Mouse (Mus musculus): ENCODE measurements around the gene B3gnt4. TPM values are rescaled to one million over a fixed set of nuclear protein-coding genes. Genes with fewer than 3 reads are reported as not detected.
"Not testable (repeated sequence)": the region's sequence is repeated elsewhere in the genome, so short reads cannot be mapped to it uniquely, and the experiment has no call there.

Gene B3gnt4
- 0.53 TPM in 1 of 3 replicates, not detected in the others for total RNA-seq (2017)

DNA sequence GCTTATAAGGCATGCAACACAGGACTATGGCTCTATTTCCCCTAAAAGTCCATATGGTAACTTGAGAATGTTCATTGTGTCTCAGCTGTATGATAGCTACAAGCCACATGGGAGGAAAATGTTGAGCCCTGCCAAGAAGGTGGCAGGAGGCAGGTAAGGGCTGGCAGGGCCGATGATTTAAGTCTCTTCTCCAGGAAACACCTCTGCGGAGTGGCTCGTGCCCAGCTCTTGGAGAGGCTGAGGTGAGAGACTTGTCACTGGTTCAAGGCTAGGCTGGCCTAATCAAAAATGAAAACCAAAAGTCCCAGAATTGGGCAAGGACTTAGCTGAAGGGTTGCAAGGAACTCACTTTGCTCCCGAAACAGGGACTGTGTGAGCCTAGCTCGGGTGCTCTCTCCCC lies at the start of gene B3gnt4:
B3gnt4 (plus strand) TSS at position 301 of the 400 bp plus-strand sequence.
- no peak for ATAC-seq (replicated peaks; ENCODE audit: insufficient number of reproducible peaks, low FRiP score, low TSS enrichment, poor library complexity, severe bottlenecking)

DNA sequence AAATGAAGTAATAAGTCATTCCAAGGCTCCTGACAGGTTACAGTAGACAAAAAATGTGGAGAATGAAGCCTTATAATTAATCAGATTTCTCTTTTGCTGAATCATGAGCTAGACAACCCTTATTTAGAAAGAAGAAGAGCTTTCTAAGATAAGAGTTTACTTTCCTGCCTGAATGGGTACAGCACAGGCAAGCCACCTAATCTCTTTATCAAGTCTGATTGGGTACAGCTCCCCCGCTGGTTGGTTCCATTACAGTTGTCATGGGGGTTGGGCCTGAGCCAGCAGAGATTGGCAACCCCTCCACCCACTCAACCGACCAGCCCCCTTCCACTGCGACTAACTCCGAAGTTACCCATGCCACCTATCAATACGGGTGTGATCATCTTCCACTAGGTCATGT lies 48.8 kb upstream of the B3gnt4 start:
- ATAC-seq (replicated peaks; ENCODE audit: insufficient number of reproducible peaks, low FRiP score, low TSS enrichment, poor library complexity, severe bottlenecking), result no peak

DNA sequence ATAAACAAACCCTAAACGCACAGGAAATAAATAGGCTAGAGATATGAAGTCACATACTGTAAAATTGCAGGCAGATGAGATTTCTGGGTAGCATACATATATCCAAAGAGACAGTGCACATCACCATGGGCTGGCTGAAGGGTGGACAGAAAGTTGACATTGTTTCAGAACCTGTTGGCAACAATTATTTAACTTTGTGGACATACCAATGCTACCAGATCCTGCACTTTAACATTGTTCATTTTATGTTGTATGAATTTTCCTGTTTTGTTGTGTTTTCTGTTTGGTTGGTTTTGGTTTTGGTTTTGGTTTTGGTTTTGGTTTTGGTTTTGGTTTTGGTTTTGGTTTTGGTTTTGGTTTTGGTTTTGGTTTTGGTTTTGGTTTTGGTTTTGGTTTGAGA lies 45.6 kb upstream of the B3gnt4 start:
- ATAC-seq (replicated peaks; ENCODE audit: insufficient number of reproducible peaks, low FRiP score, low TSS enrichment, poor library complexity, severe bottlenecking), result no peak

DNA sequence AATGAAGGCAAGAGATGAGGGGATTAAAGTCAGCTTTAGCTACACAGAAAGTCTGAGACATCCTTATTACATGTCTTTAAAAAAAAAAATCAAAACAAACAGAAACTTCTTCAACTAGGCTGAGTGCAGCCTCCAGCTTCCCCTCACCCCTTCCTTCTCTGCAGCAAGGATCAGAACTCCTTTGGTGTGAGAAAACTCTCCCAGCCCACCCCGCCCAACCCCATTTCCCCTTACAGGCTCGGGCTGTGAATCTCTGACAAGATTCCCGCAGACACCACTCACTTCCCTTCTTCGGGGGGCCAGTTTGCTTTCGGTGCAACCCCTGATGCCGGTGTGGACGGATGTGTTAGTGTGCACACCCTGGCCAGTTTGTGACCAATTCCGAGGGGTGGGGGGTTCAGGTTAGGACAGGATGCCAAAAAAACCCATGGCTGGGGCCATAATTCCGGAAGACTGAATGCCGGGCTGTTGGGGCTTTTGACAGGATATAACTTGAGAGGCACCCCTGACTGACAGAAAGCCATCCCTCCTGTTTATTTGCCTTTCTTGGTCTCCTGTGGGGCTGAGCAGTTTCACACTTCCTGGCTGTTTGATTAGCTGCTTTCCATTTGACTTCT lies 39.4 kb upstream of the B3gnt4 start:
- ATAC-seq (replicated peaks; ENCODE audit: insufficient number of reproducible peaks, low FRiP score, low TSS enrichment, poor library complexity, severe bottlenecking), result no peak

DNA sequence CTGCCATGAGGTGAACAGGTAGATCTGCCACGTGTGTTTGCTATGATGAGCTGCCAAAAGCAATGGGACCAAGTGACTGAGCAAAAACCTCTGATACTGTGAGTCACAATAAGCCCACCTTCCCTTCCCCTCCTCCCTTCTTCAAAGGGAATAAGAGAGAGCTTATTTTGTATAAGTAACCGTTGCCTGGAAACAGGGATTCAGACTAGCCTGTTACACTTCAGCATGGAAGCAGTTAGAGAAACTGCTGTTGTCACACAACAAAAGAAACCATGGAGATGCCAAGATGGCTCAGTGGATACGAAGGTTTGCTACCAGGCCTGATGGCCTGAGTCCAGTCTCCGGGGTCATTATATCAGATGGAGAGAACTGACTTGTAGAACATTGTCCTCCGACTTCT lies 36.4 kb upstream of the B3gnt4 start:
- no peak for ATAC-seq (replicated peaks; ENCODE audit: insufficient number of reproducible peaks, low FRiP score, low TSS enrichment, poor library complexity, severe bottlenecking)

DNA sequence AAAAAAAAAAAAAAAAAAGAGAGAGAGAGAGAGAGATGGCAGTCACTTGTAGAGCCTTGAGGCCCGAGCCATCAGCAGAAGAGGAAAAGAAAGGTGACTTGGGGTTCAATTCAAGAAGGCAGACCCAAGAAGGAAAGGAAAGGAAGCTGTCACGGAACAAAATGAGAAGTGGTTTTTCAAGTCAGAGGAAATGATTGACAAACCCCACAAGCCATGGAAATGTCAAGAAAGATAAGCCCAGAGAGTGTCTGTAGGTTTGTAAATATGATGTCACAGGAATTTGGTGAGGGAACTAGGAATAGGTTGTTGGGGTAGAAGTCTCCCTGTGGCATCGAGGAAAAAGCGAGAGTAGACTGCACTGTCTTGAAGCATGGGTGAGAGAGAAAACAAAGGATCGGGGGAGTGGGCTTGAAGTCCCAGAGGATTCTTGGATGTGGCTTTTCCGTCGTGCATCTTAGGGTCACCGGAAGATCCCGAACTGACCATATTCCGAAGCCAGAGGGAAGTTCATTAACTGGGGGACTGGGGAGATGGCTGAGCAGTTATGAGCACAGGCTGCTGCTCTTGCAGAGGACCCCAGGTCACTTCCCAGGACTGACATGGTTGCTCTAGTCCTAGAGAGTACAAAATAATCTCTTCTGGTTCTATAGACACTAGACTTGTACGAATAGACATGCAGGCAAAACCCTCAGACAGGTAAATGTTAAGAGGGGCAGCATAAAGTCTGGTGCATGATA lies 22.4 kb upstream of the B3gnt4 start:
- ATAC-seq (replicated peaks; ENCODE audit: insufficient number of reproducible peaks, low FRiP score, low TSS enrichment, poor library complexity, severe bottlenecking), result no peak

DNA sequence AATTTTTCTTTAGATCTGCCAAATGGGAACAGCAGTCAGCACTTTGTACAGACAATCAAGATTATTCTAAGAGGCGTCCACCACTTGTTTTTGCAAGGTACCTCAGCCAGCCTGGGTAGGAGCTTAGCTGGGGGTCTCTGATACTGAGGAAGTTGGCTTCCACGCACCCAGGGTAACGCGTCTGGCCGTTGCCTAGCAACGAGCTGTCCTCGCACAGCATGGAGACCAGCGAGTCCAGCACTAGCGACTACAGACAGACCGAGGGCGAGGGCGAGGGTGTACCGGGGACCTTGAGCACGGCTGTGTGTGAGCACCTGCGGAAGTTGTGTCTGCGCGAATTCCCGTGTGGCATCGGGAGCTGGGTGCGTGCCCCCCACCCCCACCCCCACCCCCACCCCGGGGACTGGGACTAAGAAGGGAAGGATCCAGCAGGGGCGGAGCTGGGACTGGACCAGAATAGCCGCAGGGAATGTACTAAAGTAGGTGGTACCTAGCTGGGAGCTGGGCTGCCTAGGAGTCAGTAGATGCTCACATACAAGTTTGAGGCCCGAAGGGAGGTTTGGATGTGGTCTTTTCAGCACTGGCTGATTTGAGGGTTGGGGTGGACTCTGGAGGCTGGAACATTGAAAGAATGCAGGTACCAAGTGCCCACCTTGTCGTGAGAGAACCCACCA lies 21.0 kb upstream of the B3gnt4 start, which contains the start of the genes Lrrc43 and Il31:
Lrrc43 (plus strand) TSS at position 194 of the 674 bp plus-strand sequence.
Il31 (minus strand) TSS at position 378 of the 674 bp plus-strand sequence.
- ATAC-seq (replicated peaks; ENCODE audit: insufficient number of reproducible peaks, low FRiP score, low TSS enrichment, poor library complexity, severe bottlenecking), result no peak

DNA sequence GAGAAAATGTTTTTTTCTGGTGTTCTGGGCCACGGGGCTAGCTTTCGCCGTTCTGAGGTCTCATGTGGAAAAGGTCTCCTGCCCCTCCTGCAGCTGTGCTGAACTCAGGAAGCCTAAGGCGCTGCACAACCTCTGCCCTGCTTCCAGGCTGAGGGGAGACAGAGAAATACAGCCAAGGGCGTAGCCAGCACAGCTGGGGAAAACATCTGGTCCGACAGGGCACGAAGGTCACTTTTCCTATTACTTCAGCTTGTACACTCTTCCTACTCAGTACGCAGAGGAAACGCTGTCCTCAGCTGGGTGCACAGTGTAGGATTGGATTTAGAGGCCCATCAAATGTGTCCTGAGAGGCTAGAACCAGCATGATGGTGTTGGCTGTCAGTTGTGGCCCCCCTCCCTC lies 20.3 kb upstream of the B3gnt4 start:
- no peak for ATAC-seq (replicated peaks; ENCODE audit: insufficient number of reproducible peaks, low FRiP score, low TSS enrichment, poor library complexity, severe bottlenecking)

DNA sequence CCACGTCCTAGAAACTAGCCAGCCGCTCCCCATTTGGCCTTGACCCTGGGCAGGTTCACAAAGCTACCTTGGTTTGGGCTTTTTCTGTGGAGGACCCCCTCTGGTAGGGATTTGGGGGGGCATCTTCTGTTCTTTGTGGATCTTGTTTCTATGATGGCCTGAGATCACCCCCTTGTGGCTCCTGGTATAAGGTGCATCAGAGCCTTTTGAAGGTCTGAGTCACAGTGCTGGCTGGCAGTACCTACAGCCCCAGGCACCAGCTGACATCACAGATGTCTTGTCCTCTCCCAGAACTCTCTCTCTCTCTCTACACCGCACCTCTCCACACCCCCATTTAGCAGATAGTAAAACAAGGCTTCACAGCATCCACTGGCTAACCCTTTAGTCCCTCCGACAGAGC lies 10.5 kb upstream of the B3gnt4 start:
- ATAC-seq (replicated peaks; ENCODE audit: insufficient number of reproducible peaks, low FRiP score, low TSS enrichment, poor library complexity, severe bottlenecking), result no peak

DNA sequence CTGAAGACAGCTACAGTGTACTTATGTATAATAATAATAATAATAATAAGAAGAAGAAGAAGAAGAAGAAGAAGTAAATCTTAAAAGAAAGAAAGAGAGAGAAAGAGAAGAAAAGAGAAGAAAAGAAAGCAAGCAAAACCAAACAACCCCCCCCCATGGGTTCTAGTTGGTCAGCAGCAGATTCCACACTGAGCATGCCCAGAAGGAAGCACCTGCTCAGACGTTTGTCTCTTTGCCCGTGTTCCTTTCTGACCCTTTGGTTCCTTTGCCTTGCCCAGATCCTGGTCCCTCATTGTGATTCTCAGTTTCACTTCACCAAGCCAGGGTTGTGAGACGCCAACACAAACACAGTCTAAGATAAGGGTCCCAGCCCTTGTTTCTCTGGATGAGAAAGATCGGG lies 8.3 kb upstream of the B3gnt4 start:
- no peak for ATAC-seq (replicated peaks; ENCODE audit: insufficient number of reproducible peaks, low FRiP score, low TSS enrichment, poor library complexity, severe bottlenecking)

DNA sequence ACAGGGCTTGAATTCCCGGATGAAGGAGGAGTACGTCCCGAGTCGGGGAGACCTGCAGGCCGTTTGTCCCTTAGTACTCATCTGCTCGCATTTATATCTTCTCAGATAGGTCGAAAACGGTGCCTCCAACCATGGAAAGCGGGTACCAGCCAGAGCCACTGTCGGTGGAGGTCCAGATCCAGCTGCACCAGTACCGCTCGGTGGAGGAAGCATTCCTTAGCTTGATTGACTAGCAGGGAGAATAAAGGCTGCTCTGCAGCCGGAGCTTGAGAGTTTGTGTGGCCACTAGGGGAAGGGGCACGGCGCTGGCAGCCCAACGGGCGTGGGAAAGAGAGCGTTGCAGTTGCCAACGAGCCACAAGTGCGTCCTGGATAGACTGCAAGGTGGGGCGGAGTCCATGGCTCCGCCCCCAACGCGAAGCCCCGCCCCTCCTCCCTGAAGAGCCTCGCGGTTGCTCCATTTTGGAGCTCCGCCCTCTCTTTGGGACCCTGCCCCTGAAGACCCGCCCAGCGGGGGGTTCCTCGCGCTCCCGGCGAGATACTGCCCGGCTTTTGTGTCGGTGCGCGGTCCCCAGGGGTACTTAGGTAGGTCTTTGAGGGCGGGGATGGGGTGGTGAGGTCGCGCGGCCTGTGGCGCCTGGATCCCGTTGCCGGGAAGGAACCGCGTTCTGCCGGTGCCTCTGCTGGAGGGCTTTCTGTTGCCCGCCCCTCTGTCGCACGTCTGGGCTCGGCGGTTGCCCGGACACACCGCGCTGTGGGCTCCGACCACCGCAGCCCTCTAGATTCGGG lies 2.1 kb upstream of the B3gnt4 start:
- ATAC-seq (replicated peaks; ENCODE audit: insufficient number of reproducible peaks, low FRiP score, low TSS enrichment, poor library complexity, severe bottlenecking), result no peak

DNA sequence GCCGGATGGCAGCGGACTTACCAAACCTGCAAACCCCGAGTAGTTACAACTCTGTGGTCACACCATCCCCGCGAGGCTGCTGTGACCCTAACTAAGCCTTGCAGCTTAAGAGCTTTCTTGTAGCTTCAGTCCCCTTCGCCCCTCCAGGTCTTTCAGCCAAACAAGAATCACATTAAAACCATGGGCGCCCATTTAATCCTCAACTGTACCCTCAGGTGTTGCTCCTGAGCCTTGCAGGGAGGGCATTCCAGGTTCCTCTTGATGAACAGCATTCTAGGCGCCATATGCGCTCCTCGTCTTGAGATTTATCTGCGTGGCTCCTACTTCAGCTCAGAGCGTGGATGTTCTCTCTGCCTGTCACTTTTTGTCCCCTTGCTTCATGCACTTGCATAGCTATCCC lies 1.3 kb upstream of the B3gnt4 start:
- ATAC-seq (replicated peaks; ENCODE audit: insufficient number of reproducible peaks, low FRiP score, low TSS enrichment, poor library complexity, severe bottlenecking), result no peak

DNA sequence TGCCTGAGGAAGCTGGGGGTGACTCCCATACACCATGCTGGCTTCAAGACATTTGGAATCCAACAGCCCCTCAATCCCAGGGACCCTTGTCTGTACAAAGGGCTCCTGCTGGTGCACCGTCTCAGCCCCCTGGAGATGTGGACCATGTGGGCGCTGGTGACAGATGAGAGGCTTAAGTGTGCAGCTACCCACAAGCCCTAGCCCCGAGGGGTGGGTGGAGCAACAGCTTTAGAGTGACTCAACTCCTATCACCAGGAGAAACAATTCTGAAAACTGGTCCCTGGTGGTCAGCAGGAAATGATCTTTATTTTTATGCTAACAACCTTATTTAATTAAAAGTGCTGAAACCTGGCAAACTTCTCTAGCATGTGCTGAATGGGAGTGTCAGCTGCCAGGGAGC lies 1.2 kb downstream of the B3gnt4 start:
- not testable (repeated sequence) for ATAC-seq (replicated peaks; ENCODE audit: insufficient number of reproducible peaks, low FRiP score, low TSS enrichment, poor library complexity, severe bottlenecking)

DNA sequence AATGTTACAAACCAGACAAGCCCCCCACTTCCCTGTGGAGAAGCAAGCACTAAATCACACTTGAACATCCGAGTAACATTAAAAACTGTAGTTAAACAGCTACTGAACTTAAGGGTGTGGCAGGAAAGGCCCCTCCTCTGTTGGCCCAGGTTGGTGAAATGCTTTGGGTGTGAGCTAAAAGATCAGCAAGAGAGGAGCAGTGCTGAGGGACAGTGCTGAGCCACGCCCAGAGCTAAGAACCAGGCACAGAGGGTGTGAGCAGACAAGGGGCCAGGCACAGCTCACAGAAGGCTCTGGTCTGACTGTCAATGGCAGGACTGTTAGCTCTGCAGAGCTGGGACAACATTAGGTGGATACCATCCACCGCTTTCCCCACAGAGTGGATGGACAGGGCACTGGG lies 1.8 kb downstream of the B3gnt4 start:
- no peak for ATAC-seq (replicated peaks; ENCODE audit: insufficient number of reproducible peaks, low FRiP score, low TSS enrichment, poor library complexity, severe bottlenecking)

DNA sequence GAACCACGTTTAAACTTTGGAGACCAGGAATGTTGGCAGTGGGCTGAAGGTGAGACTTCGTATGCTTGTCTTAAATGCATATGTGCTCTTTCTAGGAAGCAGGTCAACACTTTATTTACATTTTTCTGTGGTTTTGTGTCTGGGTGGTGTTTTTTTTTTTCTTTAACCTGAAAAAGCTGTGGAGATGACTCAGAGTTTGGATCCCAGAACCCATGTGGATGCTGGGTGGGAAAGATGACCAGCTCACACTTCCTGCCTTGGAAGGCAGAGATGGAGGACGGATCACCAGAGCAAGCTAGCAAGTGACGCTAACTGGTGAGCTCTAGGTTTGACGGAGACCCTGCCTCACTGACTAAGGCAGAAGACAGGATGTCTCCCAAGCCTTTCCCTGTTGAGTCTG lies 4.6 kb downstream of the B3gnt4 start:
- no peak for ATAC-seq (replicated peaks; ENCODE audit: insufficient number of reproducible peaks, low FRiP score, low TSS enrichment, poor library complexity, severe bottlenecking)

DNA sequence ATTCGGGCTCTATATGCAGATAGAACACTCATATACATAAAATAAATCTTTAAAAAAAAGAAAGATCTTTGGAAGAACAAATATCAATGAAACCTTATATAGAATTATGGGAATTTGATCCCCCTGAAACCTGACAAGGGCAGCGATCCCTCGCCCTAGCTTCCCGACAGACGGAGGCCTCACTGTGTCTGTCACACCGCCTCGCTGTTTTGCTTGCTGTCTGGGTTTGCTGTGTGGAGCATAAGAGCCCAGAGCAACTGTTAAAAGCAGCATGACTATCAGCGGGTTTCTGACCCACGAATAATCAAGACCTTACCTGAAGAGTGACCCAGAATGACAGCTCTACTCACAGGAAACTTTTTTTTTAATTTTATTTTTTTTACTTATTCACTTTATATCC lies 10.4 kb downstream of the B3gnt4 start:
- ATAC-seq (replicated peaks; ENCODE audit: insufficient number of reproducible peaks, low FRiP score, low TSS enrichment, poor library complexity, severe bottlenecking), result no peak

DNA sequence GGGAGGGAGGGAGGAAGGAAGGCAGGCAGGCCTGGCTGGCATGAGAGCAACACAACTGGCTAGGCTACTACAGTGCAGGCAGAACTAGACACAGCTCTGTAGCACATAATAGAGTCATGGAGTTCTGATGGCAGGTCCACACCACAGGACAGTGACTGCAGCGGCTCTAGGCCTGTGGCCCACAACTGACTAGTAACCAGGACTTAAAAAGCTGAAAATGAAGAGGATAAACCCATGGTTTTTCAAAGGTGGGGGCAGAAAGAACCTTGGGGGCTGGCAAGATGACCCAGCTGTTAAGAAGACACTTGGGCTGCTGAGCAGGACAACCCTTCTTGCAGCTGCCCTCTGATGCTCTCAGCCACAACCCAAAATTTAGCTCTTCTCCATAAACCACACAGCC lies 11.4 kb downstream of the B3gnt4 start:
- ATAC-seq (replicated peaks; ENCODE audit: insufficient number of reproducible peaks, low FRiP score, low TSS enrichment, poor library complexity, severe bottlenecking), result no peak

DNA sequence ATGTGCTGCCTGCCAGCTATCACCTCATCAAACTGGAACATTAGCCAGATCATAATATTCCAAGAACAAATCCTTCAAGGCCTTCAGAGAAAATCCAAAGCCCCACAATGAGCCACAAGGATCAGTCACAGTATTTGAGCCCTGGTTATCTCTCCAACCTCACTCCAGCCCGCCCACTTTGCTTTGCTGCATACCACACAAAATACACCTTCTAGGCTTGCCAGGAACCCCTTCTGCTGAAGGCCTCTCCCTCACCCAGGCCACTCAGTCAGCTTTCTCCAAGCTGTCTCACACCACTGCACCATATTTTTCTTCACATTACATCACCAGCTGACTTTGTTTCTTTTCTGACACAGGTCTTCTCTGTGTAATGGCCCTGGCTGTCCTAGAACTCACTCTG lies 11.9 kb downstream of the B3gnt4 start:
- no peak for ATAC-seq (replicated peaks; ENCODE audit: insufficient number of reproducible peaks, low FRiP score, low TSS enrichment, poor library complexity, severe bottlenecking)

DNA sequence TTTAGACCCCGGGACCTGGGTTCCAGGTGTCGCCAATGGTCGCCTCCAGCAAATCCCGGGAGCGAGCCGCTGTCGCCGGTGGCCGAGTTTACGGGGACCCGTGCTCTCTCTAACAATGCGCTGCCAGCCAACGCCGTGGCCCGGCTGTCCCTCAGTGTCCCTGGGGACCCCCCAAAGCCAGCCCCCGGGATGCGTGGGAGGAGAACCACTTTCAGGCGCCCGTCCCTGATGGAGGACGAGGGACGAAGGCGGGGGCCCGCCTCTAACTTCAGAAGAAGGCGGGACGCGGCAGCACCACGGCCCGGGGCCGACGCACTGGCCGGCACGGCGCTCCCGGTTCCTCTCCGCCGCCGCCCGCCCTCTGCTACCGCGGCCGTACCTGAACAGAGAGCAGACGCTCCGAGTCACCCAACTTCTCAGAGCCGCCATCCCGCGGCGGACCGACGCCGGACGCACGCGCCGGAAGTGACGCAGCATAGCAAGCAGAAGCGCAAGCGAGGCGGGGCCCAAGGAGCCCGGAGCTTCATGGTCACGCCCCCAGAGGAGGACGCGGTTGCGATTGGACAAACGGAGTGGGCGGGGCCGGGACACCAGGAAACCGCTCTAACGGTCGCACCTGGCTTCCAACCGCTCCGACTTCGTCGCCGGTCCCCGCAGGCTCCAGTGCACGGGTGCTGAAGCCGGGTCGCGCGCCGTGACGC lies 13.6 kb downstream of the B3gnt4 start, which contains the start of gene Diablo:
Diablo (minus strand) TSS at position 485 of the 701 bp plus-strand sequence.
- peak; percentile 97 for ATAC-seq (replicated peaks; ENCODE audit: insufficient number of reproducible peaks, low FRiP score, low TSS enrichment, poor library complexity, severe bottlenecking)

All from monocyte, adult 5-6 weeks (primary cell).